Mouse (Mus musculus) embryonic facial prominence, embryonic 11.5 days (tissue): ENCODE results near the gene Cyfip1. TPM values are rescaled to one million over a fixed set of nuclear protein-coding genes. Genes with fewer than 3 reads are reported as not detected.
A peak's percentile ranks its signal among the peaks of the same experiment; 100 is the strongest.

Source experiments
- ATAC-seq: fragments of 200-750 bp; cut with Nextera tagmentation; replicated peaks from 2 replicates; pipeline ENCODE4 v1.8.0; 2017; ENCODE audit warnings: low read depth; ENCODE audit not compliant: insufficient number of reproducible peaks, low FRiP score, low TSS enrichment
- DNase-seq: peaks from one replicate; pipeline ENCODE4 v3.0.0-alpha.2; 2015; ENCODE audit warnings: low spot score
- H3K27ac ChIP-seq: fragments of 300-500 bp; sonication (generic); replicated peaks from 2 replicates; pipeline ENCODE4 v1.5.1; 2014; ENCODE audit warnings: mild to moderate bottlenecking, low read depth, low read length, control low read depth
- H3K27me3 ChIP-seq: fragments of 300-500 bp; sonication (generic); 2 replicates; pipeline ENCODE4 v1.6.1; 2014; ENCODE audit warnings: mild to moderate bottlenecking, low read length, moderate library complexity, mixed read lengths; ENCODE audit not compliant: control insufficient read depth, insufficient read depth
- H3K36me3 ChIP-seq: fragments of 300-500 bp; sonication (generic); replicated peaks from 2 replicates; pipeline ENCODE4 v1.6.1; 2014; ENCODE audit warnings: low read depth, mild to moderate bottlenecking, low read length, moderate library complexity, mixed read lengths; ENCODE audit not compliant: control insufficient read depth, insufficient read depth
- H3K4me1 ChIP-seq: fragments of 300-500 bp; sonication (generic); 2 replicates; pipeline ENCODE4 v1.6.1; 2014; ENCODE audit warnings: low read length, mixed read lengths; ENCODE audit not compliant: control insufficient read depth, insufficient read depth
- H3K4me2 ChIP-seq: fragments of 300-500 bp; sonication (generic); 2 replicates; pipeline ENCODE4 v1.6.1; 2014; ENCODE audit warnings: low read depth, mild to moderate bottlenecking, control low read depth, low read length, moderate library complexity
- H3K4me3 ChIP-seq: fragments of 300-500 bp; sonication (generic); 2 replicates; pipeline ENCODE4 v1.5.1; 2014; ENCODE audit warnings: low read depth, low read length, control low read depth
- H3K9ac ChIP-seq: fragments of 300-500 bp; sonication (generic); replicated peaks from 2 replicates; pipeline ENCODE4 v1.6.1; 2014; ENCODE audit warnings: mild to moderate bottlenecking, control low read depth, low read length
- H3K9me3 ChIP-seq: fragments of 300-500 bp; sonication (generic); replicated peaks from 2 replicates; pipeline ENCODE4 v1.6.1; 2016; ENCODE audit warnings: mild to moderate bottlenecking, low read length, inconsistent platforms, mixed read lengths; ENCODE audit not compliant: control insufficient read depth
- WGBS: fragments of 180-500 bp; shearing (Covaris S2); extraction: QIAGEN DNeasy Blood & Tissue Kit; methylation state at CpG from one replicate; pipeline ENCODE4 v1.1.7; 2014; 5-methylcytosine and 5-hydroxymethylcytosine counted together
- polyA plus RNA-seq: library from polyadenylated mRNA; unstranded; fragments of >200 nt; fragmentation: Nextera tagmentation; extraction: Ambion mirVana; gene quantifications from 2 replicates; pipeline ENCODE4 v1.2.1, GENCODE M21; 2014

The Cyfip1 gene
- polyA plus RNA-seq, 1 experiment from 2014 or later, result 122 TPM

GRCm38 (mm10) chr7:55959801-55960200 lies 118.3 kb downstream of the Cyfip1 start:
- Histone ChIP-seq H3K4me1 (no peaks in the 10 kb centered on the region), H3K27me3 (no peaks in the 10 kb centered on the region), H3K36me3 (no peaks in the 10 kb centered on the region), H3K9ac (no peak overlapping the region), H3K27ac (no peak overlapping the region), H3K4me2 (no peak overlapping the region), H3K9me3 (no peaks in the 10 kb centered on the region), H3K4me3 (no peak overlapping the region)
- 95% methylated on average over 3 of the region's 3 CpGs for WGBS
- ATAC-seq (no peak), DNase-seq (no peak)

DNA sequence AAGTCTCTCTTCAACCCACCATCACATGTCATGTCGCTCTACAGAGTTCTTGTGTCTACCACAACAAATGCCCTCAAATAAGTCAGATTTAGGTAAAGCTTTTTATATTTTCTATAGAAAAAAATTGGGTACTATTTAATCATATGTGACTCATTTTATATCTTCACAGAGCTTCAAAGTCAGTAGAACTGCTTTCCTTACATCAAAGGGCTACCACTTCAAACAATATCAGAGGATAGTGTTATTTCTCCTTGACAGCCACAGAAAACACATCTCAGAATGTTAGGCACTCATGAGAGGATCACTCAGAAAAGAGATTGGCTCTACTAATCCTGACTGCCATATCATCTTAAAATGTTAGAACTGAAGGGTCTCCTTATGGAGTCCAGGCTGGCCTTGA lies 119.0 kb downstream of the Cyfip1 start:
- H3K27me3 ChIP-seq, result no peaks in the 10 kb centered on the region
- no peak overlapping the region for H3K27ac ChIP-seq
- H3K4me1 ChIP-seq, result no peaks in the 10 kb centered on the region
- H3K4me3 ChIP-seq, result no peak overlapping the region
- H3K4me2 ChIP-seq, result no peak overlapping the region
- H3K9ac ChIP-seq, result no peak overlapping the region
- ATAC-seq (no peak), DNase-seq (no peak)
- H3K9me3 ChIP-seq, result no peaks in the 10 kb centered on the region
- WGBS, result 95% methylated on average over 1 of the region's 1 CpGs
- no peaks in the 10 kb centered on the region for H3K36me3 ChIP-seq

DNA sequence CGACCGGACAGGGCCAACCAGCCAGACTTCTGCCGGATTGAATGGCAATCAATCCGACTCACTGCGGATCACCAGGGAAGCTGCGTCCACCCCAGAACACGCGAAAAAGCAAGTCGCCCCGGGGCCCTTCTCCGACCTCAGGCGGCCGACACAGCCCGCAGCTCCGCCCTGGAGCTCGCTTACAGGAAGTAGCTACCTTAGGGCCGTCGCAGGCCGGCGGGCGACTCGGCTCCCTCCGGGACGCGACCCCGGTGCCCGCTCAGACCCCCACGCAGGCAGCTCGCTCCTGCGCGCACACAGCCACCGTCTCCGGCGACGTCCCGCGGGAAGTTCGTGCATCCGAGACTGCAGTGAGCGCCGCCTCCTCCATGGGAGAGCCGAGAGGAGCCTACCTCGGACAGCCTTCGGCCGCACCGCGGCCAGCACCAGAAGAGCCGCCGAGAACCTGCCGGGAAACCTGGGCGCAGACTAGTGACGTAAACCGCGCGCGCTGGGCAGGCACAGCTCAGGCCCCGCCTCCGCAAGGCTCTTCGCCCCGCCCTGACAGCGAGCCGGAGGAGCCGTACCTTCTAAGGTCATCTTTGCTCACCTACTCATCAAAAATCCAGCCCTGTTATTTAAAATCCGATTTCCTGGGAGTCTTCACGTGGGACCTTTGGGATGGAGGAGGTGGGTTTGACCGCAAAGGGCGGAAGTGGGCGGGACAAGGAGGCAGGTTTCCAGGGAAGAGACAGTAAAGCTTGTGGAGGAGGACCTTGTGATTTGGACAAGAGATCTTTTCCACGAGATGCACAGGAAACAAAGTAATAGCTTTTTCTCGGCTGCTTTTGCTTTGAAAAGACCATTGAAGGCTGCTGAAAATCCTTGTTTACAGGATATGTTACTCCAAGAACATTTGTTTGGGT lies 120.7 kb downstream of the Cyfip1 start, which contains the start of gene Nipa2:
TSS of gene Nipa2 (minus strand) at position 473 of the 905 bp plus-strand sequence.
- H3K27ac ChIP-seq, result peak within 1 kb of the TSS; percentile 59
- ATAC-seq (peak; percentile 96), DNase-seq (peak; percentile 93)

DNA sequence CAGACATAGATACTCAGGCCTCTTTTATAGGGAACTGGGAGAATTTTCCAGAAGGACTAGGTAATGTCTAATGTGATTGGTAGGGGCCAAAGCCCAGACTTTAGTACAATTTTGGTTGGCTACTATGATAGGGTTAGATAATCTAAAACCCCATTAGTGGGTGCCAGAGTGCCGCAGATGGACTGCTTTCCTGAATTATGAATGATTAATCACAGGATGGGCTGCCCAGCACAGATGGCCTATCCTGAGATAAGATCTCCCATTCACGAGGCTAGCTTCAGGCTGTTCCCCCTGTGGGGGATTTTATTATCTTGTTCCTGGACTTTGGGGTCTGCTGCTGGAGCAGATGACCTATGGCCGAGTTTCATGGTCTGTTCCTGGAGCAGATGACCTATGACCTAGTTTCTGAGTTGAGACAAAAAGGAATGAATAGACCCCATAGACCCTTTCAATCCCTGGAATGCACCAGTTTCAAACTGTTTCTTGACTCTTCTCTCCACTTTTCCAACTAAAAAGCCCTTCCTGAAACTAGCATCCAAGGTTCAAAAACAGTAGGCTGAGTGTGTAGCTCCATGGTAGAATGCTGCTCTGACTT lies 125.4 kb downstream of the Cyfip1 start:
- Histone ChIP-seq H3K36me3 (no peaks in the 10 kb centered on the region), H3K27me3 (no peaks in the 10 kb centered on the region), H3K9me3 (no peaks in the 10 kb centered on the region), H3K9ac (no peak overlapping the region), H3K4me2 (no peak overlapping the region), H3K4me1 (0 out of 2 replicates have a peak, but pooled peaks cover 2% of the 10 kb centered on the region), H3K27ac (no peak overlapping the region), H3K4me3 (no peak overlapping the region)
- no peak for ATAC-seq
- DNase-seq, result no peak
- WGBS, result 28% methylated on average over 3 of the region's 3 CpGs

More for the DNA sequence above, 120.7 kb downstream of the Cyfip1 start, which contains the start of gene Nipa2:
- Histone ChIP-seq H3K4me1 (no peaks in the 10 kb centered on the region), H3K36me3 (no peaks in the 10 kb centered on the region), H3K27me3 (no peaks in the 10 kb centered on the region), H3K9ac (peak within 1 kb of the TSS; percentile 93), H3K4me3 (peak within 1 kb of the TSS; percentile 89), H3K9me3 (no peaks in the 10 kb centered on the region), H3K4me2 (peak within 1 kb of the TSS; percentile 49)
- WGBS, result under 1% methylated on average over 68 of the region's 70 CpGs

GRCm38 (mm10) chr7:55968258-55968901 lies 126.8 kb downstream of the Cyfip1 start:
- no peak overlapping the region for H3K27ac ChIP-seq
- ATAC-seq (no peak), DNase-seq (no peak)
- H3K9ac ChIP-seq, result no peak overlapping the region
- no peaks in the 10 kb centered on the region for H3K27me3 ChIP-seq
- H3K4me2 ChIP-seq, result peak overlapping the region; percentile 23; the same call in 1 of the 2 replicates
- no peaks in the 10 kb centered on the region for H3K9me3 ChIP-seq
- no peak overlapping the region for H3K4me3 ChIP-seq
- 0 out of 2 replicates have a peak, but pooled peaks cover 2% of the 10 kb centered on the region for H3K4me1 ChIP-seq
- WGBS, result 46% methylated on average over 16 of the region's 16 CpGs
- H3K36me3 ChIP-seq, result no peaks in the 10 kb centered on the region

- no peak for ATAC-seq
- H3K27me3 ChIP-seq, result no peaks in the 10 kb centered on the region
- no peak overlapping the region for H3K9ac ChIP-seq
- H3K4me1 ChIP-seq, result 0 out of 2 replicates have a peak, but pooled peaks cover 2% of the 10 kb centered on the region
- WGBS, result 74% methylated on average over 1 of the region's 1 CpGs
- H3K4me3 ChIP-seq, result no peak overlapping the region
- no peak overlapping the region for H3K27ac ChIP-seq
- H3K4me2 ChIP-seq, result no peak overlapping the region
- DNase-seq, result no peak
- H3K36me3 ChIP-seq, result no peaks in the 10 kb centered on the region
- H3K9me3 ChIP-seq, result no peaks in the 10 kb centered on the region
Observed at GRCm38 (mm10) chr7:55969415-55969814, 127.9 kb downstream of the Cyfip1 start.

- no peaks in the 10 kb centered on the region for H3K9me3 ChIP-seq
- no peak overlapping the region for H3K27ac ChIP-seq
- H3K4me2 ChIP-seq, result no peak overlapping the region
- WGBS, result 94% methylated on average over 2 of the region's 2 CpGs
- H3K36me3 ChIP-seq, result no peaks in the 10 kb centered on the region; the same call in 1 of the 2 replicates
- H3K27me3 ChIP-seq, result no peaks in the 10 kb centered on the region
- no peak overlapping the region for H3K4me3 ChIP-seq
- ATAC-seq (no peak), DNase-seq (no peak)
- no peaks in the 10 kb centered on the region for H3K4me1 ChIP-seq
- no peak overlapping the region for H3K9ac ChIP-seq
Observed at GRCm38 (mm10) chr7:55974429-55974828, 132.9 kb downstream of the Cyfip1 start.
